Mouse (Mus musculus) gastrocnemius, postnatal 36 days (tissue): ENCODE measurements at regions not wholly inside any gene's neighbourhood (a gene's known extent, or its start where the extent isn't known, plus 50 kb on each side); places are given as distances from the start of the nearest gene placed in this dataset.

ENCODE experiments used
- DNase-seq, 2 experiments: peaks; one replicate each; pipeline ENCODE4 v3.0.0; 2022
- intact Hi-C: fragments of 180-260 bp; cut with DNase I; formaldehyde crosslinking; loops from one replicate; pipeline ENCODE4 v1.15.1; 2025

GRCm38 (mm10) chr13:30600194-30600593 is 55.0 kb upstream of the Uqcrfs1 start:
- no peak for DNase-seq
- intact Hi-C loops, result no loop called here

- DNase-seq, result no peak
- intact Hi-C loops, result no loop called here
These were observed 55.7 kb upstream of the Uqcrfs1 start for GRCm38 (mm10) chr13:30600625-30601407.

- intact Hi-C loops, result no loop called here
- DNase-seq, result no peak
These were observed 55.9 kb upstream of the Dusp22 start for GRCm38 (mm10) chr13:30603936-30604335.

DNA sequence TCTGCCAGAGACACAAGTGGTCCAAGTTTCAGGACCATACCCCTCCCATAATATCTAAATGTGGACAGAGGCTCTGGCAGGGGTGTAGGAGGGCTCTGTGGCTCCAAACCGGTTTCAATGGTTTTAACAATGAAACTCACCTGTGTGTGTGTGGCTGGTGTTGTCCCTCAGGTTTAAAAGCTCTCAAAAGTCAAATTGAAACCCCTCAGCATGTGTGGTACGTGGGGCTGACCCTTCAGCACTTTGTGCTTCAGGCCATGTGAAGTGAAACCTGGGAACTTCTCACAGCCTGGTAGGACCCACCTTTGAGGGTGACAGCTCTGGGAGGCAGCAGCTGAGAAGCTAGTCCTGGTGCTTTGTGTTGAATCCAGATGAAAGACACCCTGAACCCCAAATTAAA is 52.5 kb upstream of the Dusp22 start:
- no peak for DNase-seq
- intact Hi-C loops, result loop anchor here (5.0 kb wide), 1 partner anchor 120 kb away; no protein-coding TSS in a partner anchor

GRCm38 (mm10) chr13:30607881-30608280 is 51.9 kb upstream of the Dusp22 start:
- DNase-seq, result no peak
- intact Hi-C loops, result loop anchor here (5.0 kb wide), 1 partner anchor 119 kb away; no protein-coding TSS in a partner anchor

DNA sequence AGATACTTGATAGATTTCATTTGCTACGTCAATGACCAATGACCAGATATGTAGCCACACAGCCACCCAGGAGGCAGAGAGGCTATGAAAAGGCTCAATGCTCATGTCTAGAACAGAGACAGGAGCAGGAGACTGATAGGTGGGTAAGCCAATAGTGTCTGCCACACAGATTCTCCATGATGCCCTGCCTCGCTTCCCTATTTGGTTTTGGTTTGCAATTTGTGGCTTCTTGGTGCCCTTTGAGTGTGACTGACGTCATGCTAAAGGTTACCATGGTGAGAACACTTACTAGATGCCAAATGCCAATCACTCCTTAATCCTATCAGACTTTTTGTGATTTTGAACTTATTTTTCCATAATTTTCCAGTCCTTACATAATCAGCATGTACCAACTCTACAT is 50.0 kb upstream of the Dusp22 start:
- DNase-seq, result no peak
- intact Hi-C loops, result loop anchor here (5.0 kb wide), 1 partner anchor 118 kb away; no protein-coding TSS in a partner anchor
